Mouse (Mus musculus): ENCODE measurements around the gene Pbx1.

Pbx1 gene

DNA sequence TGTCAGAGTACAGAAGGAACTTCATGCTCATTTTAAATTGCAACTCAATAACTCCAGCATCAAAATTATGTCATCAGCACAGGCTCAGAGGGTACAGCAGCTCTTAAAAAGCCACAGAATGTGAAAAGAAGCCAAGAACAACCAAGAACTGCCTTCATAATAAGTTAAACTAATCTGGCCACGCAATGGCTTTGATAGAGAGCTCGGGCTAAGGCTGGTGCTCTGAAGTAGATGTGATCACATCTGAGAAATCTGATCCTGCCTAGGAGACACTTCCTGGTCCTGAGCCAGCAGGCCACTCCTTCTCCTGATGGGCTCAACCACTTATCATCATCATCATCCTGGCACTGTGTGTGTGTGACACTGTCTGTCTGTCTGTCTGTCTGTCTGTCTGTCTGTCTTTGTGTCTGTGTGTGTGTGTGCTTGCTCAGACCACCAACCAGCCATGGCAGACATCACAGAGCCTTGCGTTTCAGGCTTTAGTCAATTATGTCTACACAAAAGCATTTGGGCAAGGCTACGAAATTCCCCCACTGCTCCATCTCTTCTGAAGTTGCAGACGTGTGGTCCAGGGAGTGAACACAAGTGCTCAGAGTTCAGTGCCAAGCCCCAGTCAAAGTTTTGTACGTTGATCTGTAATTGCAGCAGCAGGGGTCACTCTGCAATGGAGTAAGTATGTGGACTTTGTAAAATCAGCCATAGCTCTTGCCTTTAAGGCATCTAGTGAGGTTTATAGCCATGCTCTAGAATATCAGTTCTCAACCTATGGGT is 203.1 kb downstream of the Pbx1 start:
- no peak for DNase-seq (ENCODE audit: low read depth, low spot score)

DNA sequence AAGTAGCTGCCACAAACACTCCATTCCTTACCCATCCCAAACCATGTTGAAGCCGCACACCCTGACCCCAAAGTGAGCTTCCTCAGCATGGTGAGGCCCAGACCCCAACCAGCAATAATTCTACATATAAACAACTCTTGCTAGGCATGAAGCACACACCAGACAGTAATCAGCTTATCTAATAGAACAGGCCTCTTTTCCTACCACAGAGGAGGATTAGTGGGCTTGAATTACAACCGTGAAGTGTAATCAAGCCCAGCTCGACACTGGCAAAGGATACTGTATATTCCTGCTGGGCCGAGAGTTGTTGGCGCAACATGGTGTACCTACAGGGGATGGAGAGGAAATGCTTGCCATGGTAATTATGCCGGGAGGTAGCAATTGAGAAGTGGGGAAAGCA is 205.9 kb downstream of the Pbx1 start:
- no peak for DNase-seq (ENCODE audit: low read depth, low spot score)

DNA sequence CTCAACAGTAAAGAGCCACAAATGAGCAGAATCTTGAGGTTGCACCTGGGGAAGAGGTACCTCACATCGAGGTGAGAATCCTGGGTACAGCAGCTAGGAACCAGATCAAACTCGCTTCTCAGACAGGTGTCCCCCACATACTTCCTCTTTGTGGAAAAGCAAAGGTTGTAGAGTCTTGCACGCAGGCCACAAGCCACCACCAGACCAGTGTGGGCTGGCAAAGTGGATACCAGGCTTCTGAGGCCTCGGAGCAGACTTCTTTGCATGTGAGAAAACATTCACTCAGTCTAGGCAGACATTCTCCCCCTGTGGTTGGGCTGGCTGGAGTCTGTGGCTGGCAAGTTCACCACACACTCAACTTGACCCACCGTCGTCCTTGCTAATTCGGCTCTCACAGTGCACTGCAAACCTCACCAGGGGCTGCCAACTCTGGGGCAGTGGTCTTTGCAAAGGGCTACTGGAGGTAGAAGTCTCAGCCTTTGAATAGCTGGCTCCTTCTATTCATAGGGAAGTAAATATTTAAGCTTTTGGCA is 206.4 kb downstream of the Pbx1 start:
- DNase-seq (ENCODE audit: low read depth, low spot score): no peak

DNA sequence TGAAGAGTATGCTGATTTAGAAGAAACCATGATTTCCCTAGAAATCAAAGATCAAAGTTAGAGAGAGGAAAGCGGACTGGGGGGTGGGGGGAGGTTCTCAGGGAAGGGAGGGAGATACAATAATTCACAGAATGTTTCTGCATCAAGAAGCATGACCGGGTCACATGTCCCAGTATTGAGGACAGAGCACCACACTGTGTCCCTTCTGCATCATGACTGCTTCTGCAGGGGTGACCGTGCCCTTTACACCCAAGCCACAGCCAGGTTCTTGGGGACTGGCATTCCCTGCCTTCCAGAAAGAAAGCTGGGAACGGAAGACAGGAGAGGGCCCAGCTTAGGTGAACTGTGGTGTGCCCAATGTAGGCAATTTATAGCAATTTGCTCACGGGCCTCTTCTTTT is 207.9 kb downstream of the Pbx1 start:
- no peak for DNase-seq (ENCODE audit: low read depth, low spot score)

DNA sequence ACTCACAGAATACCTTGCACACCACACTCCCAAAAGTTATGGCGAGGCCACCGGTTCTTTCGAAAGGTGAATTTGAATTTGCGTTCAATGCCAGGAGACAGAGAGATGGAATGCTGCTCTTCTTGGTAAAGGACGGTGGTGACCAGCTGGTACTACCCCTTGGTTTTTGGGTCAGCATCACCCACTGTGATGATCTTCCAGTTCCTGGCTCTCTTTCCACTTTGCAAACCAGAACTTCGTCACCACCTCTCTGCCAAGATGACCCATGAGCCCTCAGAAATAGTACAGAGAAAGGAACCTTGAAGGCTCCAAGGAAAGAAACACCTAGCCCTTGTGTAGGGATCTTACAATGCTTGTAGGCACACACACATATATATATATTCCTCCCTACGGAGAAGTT is 209.3 kb downstream of the Pbx1 start:
- DNase-seq (ENCODE audit: low read depth, low spot score): no peak

DNA sequence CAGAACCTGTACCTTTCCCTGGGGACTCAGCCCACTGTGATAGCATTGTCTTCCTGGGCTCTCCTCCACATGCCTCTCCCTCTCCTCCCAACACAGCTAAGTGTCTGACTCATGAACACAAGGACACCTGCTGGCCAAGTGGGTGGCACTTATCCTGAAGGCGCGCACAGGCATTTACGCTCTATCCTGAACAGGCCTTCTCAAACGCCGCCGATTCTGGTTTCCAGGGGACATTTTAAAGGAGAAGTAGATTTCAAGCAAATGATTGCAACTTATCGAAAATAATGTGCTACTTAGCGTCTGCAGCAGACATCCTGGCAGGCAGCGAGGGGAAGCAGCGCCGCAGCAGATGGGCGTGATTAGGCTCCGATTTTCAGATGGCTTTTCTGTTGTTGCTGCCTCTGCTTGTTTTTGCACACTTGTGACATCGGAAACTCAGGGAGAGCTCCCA is 211.0 kb downstream of the Pbx1 start:
- DNase-seq (ENCODE audit: low read depth, low spot score): no peak

DNA sequence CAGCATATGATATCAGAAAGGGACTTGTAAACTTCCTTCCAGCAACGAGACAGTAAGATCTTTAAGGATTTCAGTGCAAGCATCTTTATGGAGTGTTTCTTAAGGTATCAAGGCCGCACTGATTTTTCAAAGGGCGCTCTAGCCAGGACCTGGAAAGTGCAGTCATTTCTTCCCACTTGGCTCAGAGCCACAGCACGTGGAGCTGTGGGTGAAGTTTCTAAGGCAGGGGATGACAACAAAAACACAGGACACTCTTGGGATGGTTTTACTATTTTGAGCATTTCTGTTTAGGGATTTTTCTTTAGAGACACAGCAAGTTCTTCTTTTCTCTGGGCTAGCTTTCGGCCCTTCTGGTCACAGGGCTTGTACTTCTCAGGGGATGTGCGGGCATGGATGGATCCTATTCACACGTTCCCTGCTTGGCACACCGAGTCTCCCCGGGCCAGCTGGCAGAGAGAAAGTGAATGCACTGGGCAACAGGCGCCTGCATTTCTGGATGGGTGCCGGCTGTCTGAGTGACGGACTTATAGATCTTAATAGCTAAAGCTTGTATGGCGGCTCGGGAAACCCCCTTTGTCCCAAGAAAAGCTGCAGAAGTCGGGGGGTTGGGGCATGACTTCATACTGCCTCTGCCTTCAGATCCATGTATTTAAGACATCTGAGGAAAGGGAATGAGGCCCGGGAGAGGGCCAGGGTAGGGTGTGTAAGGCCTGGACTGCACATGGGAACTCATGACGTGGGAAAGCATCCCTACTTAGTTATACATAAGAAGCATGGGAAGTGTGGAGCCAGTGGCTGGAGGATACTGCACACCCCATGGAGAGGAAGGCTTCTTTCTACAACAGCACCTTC is 215.9 kb downstream of the Pbx1 start:
- no peak for DNase-seq (ENCODE audit: low read depth, low spot score)

DNA sequence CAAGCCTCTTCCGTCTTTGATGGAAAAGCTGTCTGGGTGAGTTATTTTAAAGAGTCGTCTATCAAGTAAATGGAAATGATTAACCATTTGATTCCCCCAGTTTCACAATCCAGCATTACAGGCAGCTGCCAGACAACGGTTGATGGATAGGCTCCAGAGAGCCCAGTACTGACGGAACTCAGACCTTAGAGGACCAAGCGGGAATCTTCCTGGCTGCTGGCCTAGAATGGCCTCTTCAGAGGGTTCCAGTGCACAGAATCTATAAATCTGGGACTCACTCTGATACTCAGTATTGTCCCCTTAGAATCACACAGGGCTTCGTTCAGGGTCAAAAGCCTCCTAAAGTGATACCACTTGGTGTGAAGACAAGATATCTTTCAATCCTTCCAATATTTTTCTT is 216.6 kb downstream of the Pbx1 start:
- no peak for DNase-seq (ENCODE audit: low read depth, low spot score)

DNA sequence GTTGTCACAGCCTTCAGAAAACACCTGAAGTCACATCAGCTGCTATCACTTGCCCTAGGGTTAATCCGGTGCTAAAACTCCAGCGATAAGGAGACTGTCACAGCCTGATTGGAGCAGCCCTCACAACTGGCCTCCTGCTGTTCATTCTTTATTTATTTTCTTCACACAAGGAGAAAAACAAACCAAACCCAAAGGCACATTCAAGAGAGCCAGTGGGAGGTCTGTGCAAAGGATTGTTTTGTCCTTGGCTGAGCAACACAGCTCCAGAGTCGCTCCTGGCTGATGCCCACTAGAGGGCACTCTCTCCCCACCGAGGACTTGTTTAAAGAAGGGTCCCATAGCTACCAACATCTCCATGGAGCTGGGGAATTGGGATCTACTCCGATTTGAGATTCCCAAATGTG is 218.0 kb downstream of the Pbx1 start:
- peak; percentile 76 for DNase-seq (ENCODE audit: low read depth, low spot score)

DNA sequence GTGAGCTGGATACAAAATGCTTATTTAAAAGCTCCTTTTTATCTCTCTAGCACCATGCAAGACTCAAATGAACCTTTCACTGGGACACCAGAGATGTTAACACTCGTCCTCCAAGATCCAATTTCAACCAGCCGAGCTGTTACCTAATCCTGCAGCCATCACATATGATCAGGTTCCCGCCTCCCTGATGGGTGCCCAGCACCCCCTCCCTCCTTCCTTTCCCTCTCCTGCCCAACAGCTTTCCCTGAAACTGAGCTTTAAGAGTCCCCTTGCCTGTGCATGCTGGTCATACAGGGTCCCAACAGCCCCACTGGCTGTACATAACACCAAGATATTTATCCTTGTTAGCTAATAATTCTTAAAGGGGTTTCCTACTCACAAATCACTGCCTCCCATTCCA is 218.5 kb downstream of the Pbx1 start:
- DNase-seq (ENCODE audit: low read depth, low spot score): no peak

DNA sequence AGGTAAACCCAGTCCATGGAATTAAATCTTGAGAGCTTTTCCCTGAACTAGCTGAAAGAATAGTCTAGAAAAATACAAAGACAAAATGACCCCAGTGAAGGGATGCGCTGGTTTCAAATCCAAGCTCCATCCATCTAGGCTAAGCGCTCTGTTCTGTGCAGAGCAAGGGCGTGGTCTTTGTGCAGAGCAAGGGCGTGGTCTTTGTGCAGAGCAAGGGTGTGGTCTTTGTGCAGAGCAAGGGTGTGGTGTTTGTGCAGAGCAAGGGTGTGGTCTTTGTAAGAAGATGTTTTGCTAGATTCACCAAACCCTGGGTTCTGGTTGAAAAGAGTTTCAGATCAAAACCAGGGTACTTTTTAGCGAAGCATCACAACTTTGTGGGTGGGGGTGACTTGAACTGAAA is 221.7 kb downstream of the Pbx1 start:
- no peak for DNase-seq (ENCODE audit: low read depth, low spot score)

DNA sequence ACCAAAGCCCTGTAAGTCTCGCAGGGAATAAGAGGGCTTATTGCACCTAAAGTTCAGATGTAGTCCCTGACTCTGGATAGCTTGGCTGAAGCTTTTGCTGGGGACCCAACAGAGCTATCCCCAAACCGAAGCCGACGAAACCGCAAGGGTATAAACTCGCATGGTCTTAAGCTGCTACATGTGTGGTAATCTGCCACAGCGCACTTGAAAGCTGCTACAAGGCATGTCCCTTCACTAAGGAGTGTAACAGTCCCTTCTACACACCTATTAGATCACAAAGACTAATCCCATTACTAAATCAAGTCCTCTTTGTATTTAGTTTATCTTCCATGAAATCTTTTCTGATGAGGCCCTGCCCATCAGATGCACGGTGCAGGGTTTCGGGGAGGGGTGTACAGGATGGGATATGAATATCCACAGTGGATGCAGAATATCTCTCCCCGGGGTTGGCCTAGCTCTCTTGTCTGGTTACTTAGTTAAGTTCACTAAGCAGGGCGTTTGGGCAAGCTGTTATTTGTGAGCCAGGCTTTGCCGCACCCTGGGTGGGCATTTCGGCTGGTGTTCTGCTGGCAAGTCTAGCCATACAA is 231.4 kb downstream of the Pbx1 start:
- DNase-seq (ENCODE audit: low read depth, low spot score): no peak

DNA sequence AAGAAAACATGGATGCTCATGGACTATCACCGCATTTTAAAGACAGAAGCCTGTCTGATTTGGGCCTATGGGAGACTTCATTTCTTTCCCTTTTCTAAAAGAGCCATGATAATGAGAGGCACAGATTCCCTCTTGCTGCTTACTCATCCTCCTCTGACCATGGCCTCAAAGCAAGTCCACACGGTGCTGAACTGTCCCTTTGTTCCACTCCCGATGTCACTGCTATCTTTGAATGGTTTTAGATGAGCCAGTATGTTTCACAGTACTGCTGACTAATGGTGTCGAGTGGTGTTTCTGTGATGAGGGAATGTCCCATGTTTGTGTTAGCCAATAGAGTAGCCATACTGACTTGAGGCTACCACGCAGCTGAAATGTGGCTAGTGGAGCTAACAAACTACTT is 233.8 kb downstream of the Pbx1 start:
- DNase-seq (ENCODE audit: low read depth, low spot score): no peak

DNA sequence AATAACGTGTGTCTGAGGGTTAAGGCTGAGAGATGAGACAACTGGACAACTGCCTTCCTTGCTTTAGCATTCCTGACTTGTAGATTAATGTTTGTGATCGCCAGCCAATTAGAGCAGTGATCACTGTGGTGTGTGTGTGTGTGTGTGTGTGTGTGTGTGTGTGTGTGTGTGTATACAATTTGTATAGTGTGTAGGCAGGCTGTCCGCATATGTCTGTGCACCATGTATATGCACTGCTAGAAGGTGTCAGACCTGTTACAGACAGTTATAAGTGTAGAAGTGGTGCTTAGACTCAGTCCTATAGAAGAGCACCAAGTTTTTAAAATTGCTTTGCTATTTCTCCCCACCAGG is 234.2 kb downstream of the Pbx1 start:
- DNase-seq (ENCODE audit: low read depth, low spot score): no peak

DNA sequence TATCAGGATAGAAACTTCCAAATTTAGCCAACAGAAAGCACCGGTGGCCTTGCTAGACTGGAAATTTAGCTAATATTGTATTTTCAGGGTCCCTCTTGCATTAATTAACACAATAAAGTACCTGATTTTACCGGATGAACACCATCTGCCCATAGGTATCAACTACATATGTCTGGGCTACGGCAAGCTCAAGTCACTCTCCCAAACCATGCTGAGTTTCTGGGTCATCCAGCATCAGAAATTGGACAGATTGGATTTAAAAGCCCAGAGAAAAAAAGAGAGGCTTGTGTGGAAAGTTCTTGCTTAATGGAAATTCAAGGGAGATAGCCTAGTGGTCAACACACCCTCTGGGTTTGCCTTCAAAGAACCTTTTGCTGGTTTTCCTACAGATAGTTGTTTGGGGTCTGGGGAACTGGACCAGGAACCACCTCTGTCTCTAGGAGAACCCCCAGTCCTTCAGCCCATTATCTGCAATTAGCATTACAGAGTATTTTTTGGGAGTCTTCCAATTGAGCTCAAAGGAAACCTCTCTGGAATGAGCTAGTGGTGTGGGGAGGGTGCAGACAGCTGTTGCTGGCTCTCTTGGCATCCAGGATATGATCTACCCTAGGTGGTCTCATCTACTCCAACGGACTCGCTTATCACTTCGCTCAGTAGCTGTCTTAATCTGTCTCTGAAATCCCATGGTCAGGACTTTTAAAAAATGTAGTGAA is 234.7 kb downstream of the Pbx1 start:
- no peak for DNase-seq (ENCODE audit: low read depth, low spot score)

DNA sequence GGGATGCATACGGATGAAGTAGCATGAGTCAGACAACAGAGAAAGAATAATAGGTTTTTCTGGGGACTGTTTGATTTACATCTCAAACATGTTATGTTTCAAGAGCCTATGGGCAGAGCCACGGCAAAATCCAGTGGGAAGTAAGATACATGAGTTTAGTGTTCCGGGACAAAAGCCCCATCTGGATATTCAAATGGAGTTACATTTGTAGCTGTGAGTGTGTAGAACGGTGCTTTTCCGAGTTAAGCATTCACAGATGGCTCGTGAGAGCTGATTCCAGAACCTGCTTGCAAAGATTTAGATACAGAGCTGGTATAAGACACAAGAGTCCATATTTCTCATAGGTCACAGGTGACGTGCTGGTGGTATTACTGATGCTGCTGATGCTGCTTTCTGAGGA is 238.7 kb downstream of the Pbx1 start:
- no peak for DNase-seq (ENCODE audit: low read depth, low spot score)

DNA sequence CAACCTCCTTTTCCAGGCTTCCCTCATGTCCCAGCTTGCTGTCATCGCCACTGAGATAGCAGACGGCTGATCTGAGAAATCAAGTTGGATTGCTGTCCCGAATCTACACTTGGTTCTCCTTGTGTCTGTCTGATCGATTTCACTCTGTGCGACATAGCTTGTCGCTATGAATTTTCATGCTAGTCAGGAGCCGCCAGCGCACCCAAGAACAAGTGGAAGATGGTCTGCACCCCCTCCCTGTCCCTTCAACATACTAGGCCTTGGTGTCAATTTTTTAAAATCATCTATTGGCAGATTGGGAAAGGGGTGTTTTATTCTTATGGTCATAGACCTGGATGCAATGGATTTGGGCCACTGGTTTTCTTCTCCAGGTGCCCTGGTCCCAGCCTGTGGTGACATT is 249.3 kb downstream of the Pbx1 start:
- no peak for DNase-seq (ENCODE audit: low read depth, low spot score)

DNA sequence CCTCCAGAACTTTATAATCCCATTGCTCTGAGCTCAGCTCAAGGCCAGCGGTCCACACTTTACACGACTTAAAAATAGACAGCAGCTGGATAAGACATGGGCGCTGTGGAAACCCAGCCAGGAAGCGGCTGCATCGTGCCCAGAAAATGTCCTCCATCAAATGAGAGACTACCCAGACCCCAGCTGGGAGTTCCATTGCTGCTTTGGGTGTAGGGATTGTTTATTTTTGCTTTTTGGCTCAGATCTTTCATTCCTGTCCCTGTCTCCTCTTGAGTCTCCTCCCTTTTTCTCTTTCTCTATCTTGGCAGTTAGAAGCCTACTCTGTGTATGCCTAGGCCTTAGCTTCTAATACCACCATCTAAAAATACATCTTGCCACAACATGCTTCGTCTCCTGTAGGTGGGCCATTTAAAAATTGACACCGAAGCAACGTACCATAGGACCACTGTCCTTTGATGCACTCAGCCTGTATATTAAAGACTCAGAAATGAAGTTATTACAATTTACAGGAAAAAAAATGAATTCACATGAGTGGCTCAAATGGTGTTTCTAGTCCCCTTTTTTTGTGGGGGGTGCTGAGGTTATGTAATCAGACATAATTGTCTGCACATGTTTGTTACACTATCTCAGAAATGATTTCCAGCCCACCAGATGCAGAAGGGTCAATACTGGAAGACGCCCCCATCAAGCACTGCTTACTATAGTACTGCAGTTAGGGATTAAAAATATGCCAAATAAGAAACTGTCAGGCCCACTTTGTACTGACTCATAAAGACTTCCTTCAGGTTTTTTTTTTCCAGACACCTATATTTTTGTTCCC is 251.2 kb downstream of the Pbx1 start:
- DNase-seq (ENCODE audit: low read depth, low spot score): no peak

DNA sequence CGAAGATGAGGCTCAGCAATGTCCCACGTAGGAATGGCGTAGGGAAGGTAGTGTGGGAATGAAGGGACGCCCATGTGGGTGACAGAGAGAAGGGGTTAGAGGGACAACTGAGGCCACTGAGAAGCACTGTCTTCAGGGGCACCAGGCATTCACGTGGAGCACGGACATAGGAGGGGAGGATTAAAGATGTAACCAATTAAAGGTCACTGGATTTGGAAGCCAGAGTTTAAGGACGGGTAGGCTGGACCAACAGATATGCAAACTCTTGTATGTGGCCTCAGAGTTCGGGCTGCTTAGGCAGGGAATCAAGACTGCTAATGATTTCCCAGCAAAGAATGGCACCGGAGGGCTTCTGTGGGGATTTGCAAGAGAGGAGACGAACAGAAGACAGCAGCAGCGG is 252.4 kb downstream of the Pbx1 start:
- DNase-seq (ENCODE audit: low read depth, low spot score): no peak

DNA sequence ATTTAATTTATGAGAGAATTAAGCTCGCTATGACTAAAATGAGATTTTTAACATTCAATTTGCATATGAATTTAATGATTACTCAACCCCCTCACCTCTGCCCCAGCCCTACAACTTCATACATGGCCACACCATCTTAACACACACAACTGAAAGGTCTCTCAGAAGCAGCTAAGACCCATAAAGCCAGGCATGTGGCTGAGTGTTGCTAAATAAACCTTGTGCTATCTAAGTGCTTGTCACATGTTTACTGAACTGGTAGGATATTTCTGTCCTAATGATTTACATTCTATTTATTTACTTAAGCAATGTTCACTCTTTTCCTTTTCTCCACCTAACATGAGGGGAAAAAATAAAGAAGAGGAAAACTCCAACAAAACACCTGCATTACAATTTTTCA is 253.5 kb downstream of the Pbx1 start:
- no peak for DNase-seq (ENCODE audit: low read depth, low spot score)

DNA sequence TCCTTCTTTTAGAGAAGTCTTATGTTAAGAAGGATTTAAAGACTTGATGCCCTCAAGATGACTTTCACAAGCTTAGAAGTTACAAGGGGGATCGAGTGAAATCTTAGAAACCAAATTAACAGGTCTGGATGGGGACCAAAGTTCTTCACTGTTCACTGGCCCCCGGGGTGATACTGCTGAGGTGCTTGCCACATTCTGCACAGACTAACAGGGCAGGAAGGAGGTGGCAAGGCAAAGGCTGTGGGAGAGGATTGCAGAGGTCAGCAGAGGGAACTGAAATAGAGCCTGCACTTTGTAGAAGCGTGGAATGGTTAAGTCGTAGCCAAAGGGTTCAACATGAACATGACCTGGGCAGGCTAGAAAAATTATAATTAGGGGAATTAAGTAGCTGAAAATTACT is 256.5 kb downstream of the Pbx1 start:
- no peak for DNase-seq (ENCODE audit: low read depth, low spot score)

All from brain, embryonic 18.5 days (tissue).